Mouse (Mus musculus): ENCODE results near the gene Gm340.

DNA sequence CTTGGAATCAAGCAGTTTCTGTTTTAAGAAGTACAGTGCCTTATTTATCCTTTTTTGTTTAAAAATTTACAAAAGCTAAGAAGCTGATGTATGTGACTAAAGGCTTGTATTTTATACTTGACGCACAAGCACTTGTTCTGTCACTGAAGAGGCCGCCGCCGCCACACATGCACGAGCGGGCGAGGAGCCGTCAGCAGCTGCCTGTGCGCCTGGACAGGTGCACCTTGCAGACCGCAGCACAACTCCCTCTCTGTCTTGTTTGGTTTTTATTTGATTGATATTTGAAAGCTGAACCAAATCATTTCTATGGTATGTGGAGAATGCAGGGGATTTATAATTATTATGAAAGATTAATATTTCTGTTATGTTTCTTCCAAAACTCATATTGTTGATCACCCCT is 4.6 kb downstream of the Gm340 start:
- TF ChIP-seq CTCF (conservative IDR thresholded peaks at IDR 0.05; ENCODE audit: insufficient read depth, insufficient read length, low read depth, low read length) (no peak), POLR2A (IDR thresholded peaks at IDR 0.05; ENCODE audit: low read depth, low read length) (no peak)

Measured in kidney, adult 2 months (tissue).